Mouse (Mus musculus) midbrain, embryonic 14.5 days (tissue): ENCODE measurements at regions not wholly inside any gene's neighbourhood (a gene's known extent, or its start where the extent isn't known, plus 50 kb on each side); places are given as distances from the start of the nearest gene placed in this dataset.

Source experiments
- ATAC-seq: fragments of 200-750 bp; cut with Nextera tagmentation; 2 replicates; pipeline ENCODE4 v1.8.0; 2017; ENCODE audit warnings: moderate number of reproducible peaks, moderate library complexity; ENCODE audit not compliant: low FRiP score, low TSS enrichment
- DNase-seq: peaks from one replicate; pipeline ENCODE4 v3.0.0-alpha.2; 2015
- H3K27ac ChIP-seq: fragments of 300-500 bp; sonication (generic); replicated peaks from 2 replicates; pipeline ENCODE4 v1.5.1; 2014; ENCODE audit warnings: mild to moderate bottlenecking, low read depth, low read length, moderate library complexity
- H3K27me3 ChIP-seq: fragments of 300-500 bp; sonication (generic); 2 replicates; pipeline ENCODE4 v1.6.1; 2014; ENCODE audit warnings: low read length, control low read depth, mixed read lengths; ENCODE audit not compliant: control insufficient read depth, insufficient read depth
- H3K36me3 ChIP-seq: fragments of 300-500 bp; sonication (generic); 2 replicates; pipeline ENCODE4 v1.6.1; 2014; ENCODE audit warnings: low read length, control low read depth; ENCODE audit not compliant: control insufficient read depth, insufficient read depth
- H3K4me1 ChIP-seq: fragments of 300-500 bp; sonication (generic); 2 replicates; pipeline ENCODE4 v1.6.1; 2014; ENCODE audit warnings: mild to moderate bottlenecking, antibody characterized with exemption, low read length, control low read depth; ENCODE audit not compliant: control insufficient read depth, insufficient read depth
- H3K4me2 ChIP-seq: fragments of 300-500 bp; sonication (generic); 2 replicates; pipeline ENCODE4 v1.6.1; 2014; ENCODE audit warnings: mild to moderate bottlenecking, low read length, moderate library complexity
- H3K4me3 ChIP-seq: fragments of 300-500 bp; sonication (generic); replicated peaks from 2 replicates; pipeline ENCODE4 v1.5.1; 2014; ENCODE audit warnings: low read depth, low read length
- H3K9ac ChIP-seq: fragments of 300-500 bp; sonication (generic); replicated peaks from 2 replicates; pipeline ENCODE4 v1.6.1; 2014; ENCODE audit warnings: mild to moderate bottlenecking, low read length, moderate library complexity
- H3K9me3 ChIP-seq: fragments of 300-500 bp; sonication (generic); 2 replicates; pipeline ENCODE4 v1.6.1; 2016; ENCODE audit warnings: low read length, control low read depth, mixed read lengths; ENCODE audit not compliant: control insufficient read depth
- WGBS: fragments of 180-500 bp; shearing (Covaris S2); extraction: QIAGEN DNeasy Blood & Tissue Kit; methylation state at CpG from one replicate; pipeline ENCODE4 v1.1.7; 2014; 5-methylcytosine and 5-hydroxymethylcytosine counted together

- no peaks in the 10 kb centered on the region for H3K27me3 ChIP-seq
- H3K36me3 ChIP-seq, result no peaks in the 10 kb centered on the region
- WGBS, result 8% methylated on average over 1 of the region's 1 CpGs
- H3K4me1 ChIP-seq, result no peaks in the 10 kb centered on the region
- no peak overlapping the region for H3K4me3 ChIP-seq
- H3K9me3 ChIP-seq, result no peaks in the 10 kb centered on the region
- no peak overlapping the region for H3K27ac ChIP-seq
- ATAC-seq (0 out of 2 replicates have a peak, but pooled peaks have one; percentile 48), DNase-seq (peak; percentile 21)
- H3K9ac ChIP-seq, result no peak overlapping the region
- no peak overlapping the region for H3K4me2 ChIP-seq
Observed at GRCm38 (mm10) chr3:17547559-17548059, 400.6 kb upstream of the Cypt12 start.

GRCm38 (mm10) chr3:17582487-17582886, 365.7 kb upstream of the Cypt12 start:
- H3K36me3 ChIP-seq, result no peaks in the 10 kb centered on the region
- H3K4me2 ChIP-seq, result peak overlapping the region; percentile 35
- ATAC-seq (peak; percentile 76), DNase-seq (peak; percentile 92)
- WGBS, result 9% methylated on average over 9 of the region's 9 CpGs
- no peak overlapping the region for H3K4me3 ChIP-seq
- H3K27me3 ChIP-seq, result no peaks in the 10 kb centered on the region
- H3K9me3 ChIP-seq, result no peaks in the 10 kb centered on the region
- 0 out of 2 replicates have a peak overlapping the region, but pooled peaks have one; percentile 13 for H3K9ac ChIP-seq
- peak overlapping the region; percentile 89 for H3K27ac ChIP-seq
- peaks cover 18% of the 10 kb centered on the region; the same call in 1 of the 2 replicates for H3K4me1 ChIP-seq

- DNase-seq (no peak), ATAC-seq (0 out of 2 replicates have a peak, but pooled peaks have one; percentile 50)
- 32% methylated on average over 2 of the region's 2 CpGs for WGBS
- H3K9ac ChIP-seq, result no peak overlapping the region
- H3K4me3 ChIP-seq, result no peak overlapping the region
- 0 out of 2 replicates have a peak, but pooled peaks cover 4% of the 10 kb centered on the region for H3K4me1 ChIP-seq
- H3K27me3 ChIP-seq, result no peaks in the 10 kb centered on the region
- no peak overlapping the region for H3K4me2 ChIP-seq
- H3K9me3 ChIP-seq, result no peaks in the 10 kb centered on the region
- no peaks in the 10 kb centered on the region for H3K36me3 ChIP-seq
- H3K27ac ChIP-seq, result no peak overlapping the region
Observed at GRCm38 (mm10) chr3:17589956-17590546, 358.2 kb upstream of the Cypt12 start.

- H3K4me1 ChIP-seq, result 0 out of 2 replicates have a peak, but pooled peaks cover 4% of the 10 kb centered on the region
- no peaks in the 10 kb centered on the region for H3K36me3 ChIP-seq
- DNase-seq, result peak; percentile 65
- 6% methylated on average over 3 of the region's 3 CpGs for WGBS
- ATAC-seq, result peak; percentile 68; the same call in 1 of the 2 replicates
- H3K27ac ChIP-seq, result no peak overlapping the region
- H3K27me3 ChIP-seq, result no peaks in the 10 kb centered on the region
- no peak overlapping the region for H3K4me2 ChIP-seq
- no peak overlapping the region for H3K4me3 ChIP-seq
- H3K9ac ChIP-seq, result no peak overlapping the region
- no peaks in the 10 kb centered on the region for H3K9me3 ChIP-seq
Observed at GRCm38 (mm10) chr3:17592463-17592862, 355.7 kb upstream of the Cypt12 start.

GRCm38 (mm10) chr3:17596365-17596764, 351.8 kb upstream of the Cypt12 start:
- Histone ChIP-seq H3K4me1 (no peaks in the 10 kb centered on the region), H3K9ac (no peak overlapping the region), H3K27me3 (no peaks in the 10 kb centered on the region), H3K4me2 (no peak overlapping the region), H3K27ac (no peak overlapping the region), H3K36me3 (no peaks in the 10 kb centered on the region), H3K4me3 (no peak overlapping the region), H3K9me3 (no peaks in the 10 kb centered on the region)
- ATAC-seq, result no peak
- 74% methylated on average over 2 of the region's 2 CpGs for WGBS
- no peak for DNase-seq

- DNase-seq, result peak; percentile 35
- Histone ChIP-seq H3K4me3 (no peak overlapping the region), H3K27ac (no peak overlapping the region), H3K4me2 (no peak overlapping the region), H3K36me3 (no peaks in the 10 kb centered on the region), H3K9me3 (no peaks in the 10 kb centered on the region), H3K4me1 (peaks cover 11% of the 10 kb centered on the region; the same call in 1 of the 2 replicates), H3K27me3 (no peaks in the 10 kb centered on the region), H3K9ac (no peak overlapping the region)
- ATAC-seq, result no peak
- 96% methylated on average over 1 of the region's 1 CpGs for WGBS
Observed at GRCm38 (mm10) chr3:17613486-17613885, 334.7 kb upstream of the Cypt12 start.

- 58% methylated on average over 2 of the region's 2 CpGs for WGBS
- peak; percentile 90 for ATAC-seq
Observed at GRCm38 (mm10) chr3:17616439-17617070, 331.7 kb upstream of the Cypt12 start.

GRCm38 (mm10) chr3:17619489-17619888, 328.7 kb upstream of the Cypt12 start:
- Histone ChIP-seq H3K9me3 (no peaks in the 10 kb centered on the region), H3K4me3 (no peak overlapping the region), H3K4me1 (peaks cover 23% of the 10 kb centered on the region), H3K27ac (peak overlapping the region; percentile 91), H3K27me3 (no peaks in the 10 kb centered on the region), H3K4me2 (peak overlapping the region; percentile 44), H3K36me3 (no peaks in the 10 kb centered on the region), H3K9ac (peak overlapping the region; percentile 17; the same call in 1 of the 2 replicates)
- peak; percentile 71 for DNase-seq
- WGBS, result 13% methylated on average over 2 of the region's 2 CpGs
- peak; percentile 51 for ATAC-seq

More at GRCm38 (mm10) chr3:17616439-17617070, 331.7 kb upstream of the Cypt12 start:
- Histone ChIP-seq H3K27me3 (no peaks in the 10 kb centered on the region), H3K9me3 (no peaks in the 10 kb centered on the region), H3K27ac (0 out of 2 replicates have a peak overlapping the region, but pooled peaks have one; percentile 33), H3K9ac (no peak overlapping the region), H3K36me3 (no peaks in the 10 kb centered on the region), H3K4me2 (no peak overlapping the region), H3K4me3 (no peak overlapping the region), H3K4me1 (peaks cover 19% of the 10 kb centered on the region)
- peak; percentile 90 for DNase-seq
